Mouse (Mus musculus) MEL (cell line): ENCODE data around the gene Pcgf3. TPM values are rescaled to one million over a fixed set of nuclear protein-coding genes. Genes with fewer than 3 reads are reported as not detected.
A peak's percentile ranks its signal among the peaks of the same experiment; 100 is the strongest.

Experiments
- DNase-seq: peaks from one replicate; pipeline ENCODE4 v3.0.0; 2011; ENCODE audit warnings: low read depth, low spot score
- H3K27ac ChIP-seq: 2 replicates; pipeline ENCODE4 v1.5.1; 2012; ENCODE audit warnings: low read depth, mild to moderate bottlenecking, control low read depth, low read length, moderate library complexity; ENCODE audit not compliant: control insufficient read depth
- H3K27me3 ChIP-seq, 2 experiments: fragments of 150-350 bp in 1 of 2; sonication (generic) in 1 of 2; 2 replicates each; pipeline ENCODE4 v1.6.1; 2012; ENCODE audit warnings: low read length in 2 of 2, mild to moderate bottlenecking in 2 of 2, improper control_type of control experiment in 1 of 2, moderate library complexity in 1 of 2; ENCODE audit not compliant: insufficient read depth in 2 of 2, control insufficient read depth in 1 of 2
- H3K36me3 ChIP-seq, 2 experiments: 2 replicates each; pipeline ENCODE4 v1.6.1; 2012 to 2014; ENCODE audit warnings: low read length in 2 of 2, improper control_type of control experiment in 1 of 2, inconsistent platforms in 1 of 2, mild to moderate bottlenecking in 1 of 2; ENCODE audit not compliant: insufficient read depth in 2 of 2, control insufficient read depth in 1 of 2
- H3K4me1 ChIP-seq, 2 experiments: fragments of 150-350 bp in 1 of 2; sonication (generic) in 1 of 2; 2 replicates each; pipeline ENCODE4 v1.6.1; 2012; ENCODE audit warnings: low read length in 2 of 2, improper control_type of control experiment in 1 of 2, mild to moderate bottlenecking in 1 of 2; ENCODE audit not compliant: insufficient read depth in 2 of 2, control insufficient read depth in 1 of 2
- H3K4me3 ChIP-seq, 2 experiments: fragments of 150-350 bp in 1 of 2; sonication (generic) in 1 of 2; 2 replicates each; pipeline ENCODE4 v1.5.1; 2012; ENCODE audit warnings: low read depth in 2 of 2, low read length in 2 of 2, mild to moderate bottlenecking in 2 of 2, moderate library complexity in 2 of 2, control low read depth in 1 of 2, improper control_type of control experiment in 1 of 2; ENCODE audit not compliant: control insufficient read depth in 1 of 2, insufficient read depth in 1 of 2
- H3K79me2 ChIP-seq: 2 replicates; pipeline ENCODE4 v1.6.1; 2012; ENCODE audit warnings: mild to moderate bottlenecking, low read length, moderate library complexity; ENCODE audit not compliant: control insufficient read depth, poor library complexity, insufficient read depth
- H3K9ac ChIP-seq: 2 replicates; pipeline ENCODE4 v1.6.1; 2012; ENCODE audit warnings: low read depth, mild to moderate bottlenecking, control low read depth, low read length, moderate library complexity; ENCODE audit not compliant: control insufficient read depth, poor library complexity, severe bottlenecking
- H3K9me3 ChIP-seq: fragments of 150-350 bp; sonication (generic); replicated peaks from 2 replicates; pipeline ENCODE4 v1.6.1; 2012; ENCODE audit warnings: mild to moderate bottlenecking, low read length, improper control_type of control experiment, moderate library complexity; ENCODE audit not compliant: insufficient read depth
- BHLHE40 ChIP-seq: IDR thresholded peaks from 2 replicates; pipeline ENCODE4 v1.6.1; 2012; ENCODE audit warnings: low read depth, mild to moderate bottlenecking, inconsistent platforms, low read length, improper control_type of control experiment, borderline replicate concordance
- CHD1 ChIP-seq: IDR thresholded peaks from 2 replicates; pipeline ENCODE4 v1.6.1; 2012; ENCODE audit warnings: low read depth, mild to moderate bottlenecking, inconsistent platforms, low read length, improper control_type of control experiment
- CHD2 ChIP-seq: IDR thresholded peaks from 2 replicates; pipeline ENCODE4 v1.6.1; 2011; ENCODE audit warnings: low read length, improper control_type of control experiment
- CTCF ChIP-seq, 3 experiments: IDR thresholded peaks in 2 of 3; conservative IDR thresholded peaks in 1 of 3; 2 replicates each; pipeline ENCODE4 v1.5.1; 2011 to 2012; ENCODE audit warnings: low read length in 3 of 3, low read depth in 2 of 3, mild to moderate bottlenecking in 2 of 3, improper control_type of control experiment in 1 of 3, inconsistent platforms in 1 of 3, mixed read lengths in 1 of 3, moderate library complexity in 1 of 3; ENCODE audit not compliant: control insufficient read depth in 1 of 3, insufficient read depth in 1 of 3, poor library complexity in 1 of 3, severe bottlenecking in 1 of 3
- E2F4 ChIP-seq: IDR thresholded peaks from 2 replicates; pipeline ENCODE4 v1.6.1; 2011; ENCODE audit warnings: low read depth, low read length, improper control_type of control experiment, borderline replicate concordance
- ELF1 ChIP-seq: IDR thresholded peaks from 2 replicates; pipeline ENCODE4 v1.6.1; 2014; ENCODE audit warnings: low read depth, mild to moderate bottlenecking, inconsistent platforms, low read length, improper control_type of control experiment, moderate library complexity
- EP300 ChIP-seq, 2 experiments: IDR thresholded peaks; 2 replicates each; pipeline ENCODE4 v1.6.1; 2011; ENCODE audit warnings: improper control_type of control experiment in 2 of 2, low read length in 2 of 2, low read depth in 1 of 2, mild to moderate bottlenecking in 1 of 2
- GABPA ChIP-seq: IDR thresholded peaks from 2 replicates; pipeline ENCODE4 v1.6.1; 2012; ENCODE audit warnings: low read depth, mild to moderate bottlenecking, inconsistent platforms, low read length, improper control_type of control experiment, moderate library complexity
- GATA1 ChIP-seq: IDR thresholded peaks from 2 replicates; pipeline ENCODE4 v1.6.1; 2011; ENCODE audit warnings: low read depth, low read length, improper control_type of control experiment
- HCFC1 ChIP-seq: IDR thresholded peaks from 2 replicates; pipeline ENCODE4 v1.6.1; 2012; ENCODE audit warnings: low read depth, mild to moderate bottlenecking, inconsistent platforms, low read length, improper control_type of control experiment, moderate library complexity
- JUND ChIP-seq: IDR thresholded peaks from 2 replicates; pipeline ENCODE4 v1.6.1; 2011; ENCODE audit warnings: low read depth, mild to moderate bottlenecking, improper control_type of control experiment, low read length
- MAFK ChIP-seq: IDR thresholded peaks from 2 replicates; pipeline ENCODE4 v1.6.1; 2011; ENCODE audit warnings: low read depth, mild to moderate bottlenecking, low read length, improper control_type of control experiment, borderline replicate concordance
- MAX ChIP-seq: IDR thresholded peaks from 2 replicates; pipeline ENCODE4 v1.6.1; 2011; ENCODE audit warnings: low read length, improper control_type of control experiment
- MAZ ChIP-seq: IDR thresholded peaks from 2 replicates; pipeline ENCODE4 v1.6.1; 2012; ENCODE audit warnings: low read depth, mild to moderate bottlenecking, inconsistent platforms, low read length, improper control_type of control experiment
- MXI1 ChIP-seq: IDR thresholded peaks from 2 replicates; pipeline ENCODE4 v1.6.1; 2011; ENCODE audit warnings: mild to moderate bottlenecking, low read depth, low read length, improper control_type of control experiment
- MYB ChIP-seq: IDR thresholded peaks from 2 replicates; pipeline ENCODE4 v1.6.1; 2011; ENCODE audit warnings: mild to moderate bottlenecking, low read depth, low read length, improper control_type of control experiment
- MYC ChIP-seq: IDR thresholded peaks from 2 replicates; pipeline ENCODE4 v1.6.1; 2011; ENCODE audit warnings: low read depth, mild to moderate bottlenecking, low read length, improper control_type of control experiment, moderate library complexity
- NELFE ChIP-seq: IDR thresholded peaks from 2 replicates; pipeline ENCODE4 v1.6.1; 2011; ENCODE audit warnings: low read depth, low read length, improper control_type of control experiment
- NRF1 ChIP-seq: IDR thresholded peaks from 2 replicates; pipeline ENCODE4 v1.6.1; 2014; ENCODE audit warnings: low read depth, mild to moderate bottlenecking, inconsistent platforms, low read length, improper control_type of control experiment, moderate library complexity; ENCODE audit not compliant: poor library complexity, insufficient read depth, severe bottlenecking
- POLR2A ChIP-seq, 2 experiments: IDR thresholded peaks; 2 replicates each; pipeline ENCODE4 v1.6.1; 2011 to 2012; ENCODE audit warnings: low read length in 2 of 2, mild to moderate bottlenecking in 2 of 2, control low read depth in 1 of 2, improper control_type of control experiment in 1 of 2, low read depth in 1 of 2, moderate library complexity in 1 of 2; ENCODE audit not compliant: control insufficient read depth in 1 of 2, insufficient read depth in 1 of 2, poor library complexity in 1 of 2
- POLR2AphosphoS2 ChIP-seq: IDR thresholded peaks from 2 replicates; pipeline ENCODE4 v1.6.1; 2011; ENCODE audit warnings: low read length, improper control_type of control experiment
- POLR2AphosphoS5 ChIP-seq: IDR thresholded peaks from 2 replicates; pipeline ENCODE4 v1.6.1; 2012; ENCODE audit warnings: low read depth, borderline replicate concordance, mild to moderate bottlenecking, inconsistent platforms, low read length, moderate library complexity, mixed read lengths
- RCOR1 ChIP-seq: IDR thresholded peaks from 2 replicates; pipeline ENCODE4 v1.6.1; 2012; ENCODE audit warnings: low read depth, mild to moderate bottlenecking, inconsistent platforms, low read length, improper control_type of control experiment
- SIN3A ChIP-seq: IDR thresholded peaks from 2 replicates; pipeline ENCODE4 v1.6.1; 2012; ENCODE audit warnings: low read length, improper control_type of control experiment, inconsistent platforms
- SMC3 ChIP-seq: IDR thresholded peaks from 2 replicates; pipeline ENCODE4 v1.6.1; 2011; ENCODE audit warnings: low read depth, low read length, improper control_type of control experiment
- TAL1 ChIP-seq: IDR thresholded peaks from 2 replicates; pipeline ENCODE4 v1.6.1; 2012; ENCODE audit warnings: mild to moderate bottlenecking, inconsistent platforms, low read length, moderate library complexity, mixed read lengths
- TBP ChIP-seq: IDR thresholded peaks from 2 replicates; pipeline ENCODE4 v1.8.0; 2011; ENCODE audit warnings: low read depth, low read length, improper control_type of control experiment
- TCF12 ChIP-seq: IDR thresholded peaks from 2 replicates; pipeline ENCODE4 v1.6.1; 2014; ENCODE audit warnings: low read depth, mild to moderate bottlenecking, inconsistent platforms, low read length, improper control_type of control experiment, moderate library complexity
- UBTF ChIP-seq: IDR thresholded peaks from 2 replicates; pipeline ENCODE4 v1.6.1; 2012; ENCODE audit warnings: low read depth, mild to moderate bottlenecking, inconsistent platforms, low read length, improper control_type of control experiment, moderate library complexity, borderline replicate concordance; ENCODE audit not compliant: insufficient read depth
- USF1 ChIP-seq: IDR thresholded peaks from 2 replicates; pipeline ENCODE4 v1.6.1; 2014; ENCODE audit warnings: low read depth, mild to moderate bottlenecking, inconsistent platforms, low read length, improper control_type of control experiment, moderate library complexity
- USF2 ChIP-seq, 2 experiments: IDR thresholded peaks; 2 replicates each; pipeline ENCODE4 v1.6.1; 2011 to 2012; ENCODE audit warnings: improper control_type of control experiment in 2 of 2, low read length in 2 of 2, borderline replicate concordance in 1 of 2, inconsistent platforms in 1 of 2, low read depth in 1 of 2, mild to moderate bottlenecking in 1 of 2; ENCODE audit not compliant: insufficient read depth in 1 of 2
- ZC3H11A ChIP-seq: IDR thresholded peaks from 2 replicates; pipeline ENCODE4 v1.6.1; 2012; ENCODE audit warnings: low read depth, mild to moderate bottlenecking, inconsistent platforms, low read length, improper control_type of control experiment
- ZKSCAN1 ChIP-seq: IDR thresholded peaks from 2 replicates; pipeline ENCODE4 v1.6.1; 2012; ENCODE audit warnings: low read depth, mild to moderate bottlenecking, inconsistent platforms, low read length, improper control_type of control experiment, moderate library complexity
- ZMIZ1 ChIP-seq: IDR thresholded peaks from 2 replicates; pipeline ENCODE4 v1.6.1; 2012; ENCODE audit warnings: low read depth, mild to moderate bottlenecking, inconsistent platforms, low read length, improper control_type of control experiment, moderate library complexity
- ZNF384 ChIP-seq: IDR thresholded peaks from 2 replicates; pipeline ENCODE4 v1.6.1; 2012; ENCODE audit warnings: low read depth, mild to moderate bottlenecking, inconsistent platforms, low read length, improper control_type of control experiment
- polyA plus RNA-seq, 2 experiments: library from polyadenylated mRNA; stranded (reverse) in 1 of 2; unstranded in 1 of 2; fragments of >175 nt in 1 of 2; fragments of >200 nt in 1 of 2; gene quantifications; 2 replicates each; pipeline versions ENCODE4 v1.2.1 to v1.2.4; 2012; ENCODE audit warnings: low replicate concordance in 2 of 2, low read depth in 1 of 2; ENCODE audit not compliant: insufficient read length in 2 of 2, insufficient read depth in 1 of 2, missing spikeins in 1 of 2
- total RNA-seq: library from RNA; depleted of rRNA; stranded (reverse); fragments of 300-350 nt; gene quantifications from 2 replicates; pipeline ENCODE4 v1.2.3, GENCODE M21; 2012; rRNA removed

Pcgf3 gene
- total RNA-seq (7.3 and 7.4 TPM in 2 replicates), polyA plus RNA-seq (10 to 100 TPM in 1 of 2 experiments, not detected in 1; 26.4 TPM)

GRCm38 (mm10) chr5:108461082-108462065 is at the start of gene Pcgf3:
Gene Pcgf3 (plus strand): TSS chr5:108461232.
- H3K36me3 ChIP-seq = peaks cover 0 to 41% of the 10 kb centered on the region in 2 experiments; a peak in 2 of 4 replicates
- peak; percentile 96 for DNase-seq
- H3K9me3 ChIP-seq = no peaks in the 10 kb centered on the region
- peak within 1 kb of the TSS; percentile 98 to 99 for H3K4me3 ChIP-seq
- H3K9ac ChIP-seq = peak within 1 kb of the TSS; percentile 99
- H3K27ac ChIP-seq = peak within 1 kb of the TSS; percentile 34; the same call in 1 of the 2 replicates
- H3K79me2 ChIP-seq = peaks cover 37% of the 10 kb centered on the region
- no peaks in the 10 kb centered on the region for H3K27me3 ChIP-seq
- peaks cover 26 to 39% of the 10 kb centered on the region in 2 experiments for H3K4me1 ChIP-seq
- no peak for TF ChIP-seq MYB
- TF ChIP-seq E2F4 = no peak
- no peak for TF ChIP-seq ZNF384
- peak; percentile 98 for TF ChIP-seq NRF1
- TF ChIP-seq MAFK = no peak
- TF ChIP-seq ZMIZ1 = no peak
- no peak for TF ChIP-seq TAL1
- TF ChIP-seq UBTF = no peak
- no peak for TF ChIP-seq GATA1
- TF ChIP-seq POLR2A (IDR thresholded peaks at IDR 0.05; ENCODE audit: control insufficient read depth in 1 of 2, insufficient read depth in 1 of 2, low read depth in 1 of 2, low read length in 2 of 2, poor library complexity in 1 of 2) = peak; percentile 72 to 73; a peak in 2 of 4 replicates
- no peak for TF ChIP-seq USF1
- no peak for TF ChIP-seq ZC3H11A
- TF ChIP-seq HCFC1 = peak; percentile 53
- TF ChIP-seq MAZ = 0 out of 2 replicates have a peak, but pooled peaks have one; percentile 29
- peak; percentile 67 for TF ChIP-seq ELF1
- no peak for TF ChIP-seq TCF12
- TF ChIP-seq MYC = no peak
- no peak for TF ChIP-seq POLR2AphosphoS5
- no peak for TF ChIP-seq RCOR1
- no peak for TF ChIP-seq TBP
- no peak; the same call in 1 of the 2 replicates for TF ChIP-seq MAX
- peak; percentile 67 for TF ChIP-seq NELFE
- TF ChIP-seq CTCF (IDR thresholded peaks at IDR 0.05 in 2 of 3, conservative IDR thresholded peaks at IDR 0.05 in 1 of 3; ENCODE audit: control insufficient read depth in 1 of 3, insufficient read depth in 1 of 3, low read depth in 2 of 3, low read length in 3 of 3, poor library complexity in 1 of 3, severe bottlenecking in 1 of 3) = no peak
- TF ChIP-seq CHD1 = no peak; the same call in 1 of the 2 replicates
- TF ChIP-seq ZKSCAN1 = no peak
- TF ChIP-seq POLR2AphosphoS2 = peak; percentile 39; the same call in 1 of the 2 replicates
- no peak for TF ChIP-seq EP300 (IDR thresholded peaks at IDR 0.05; ENCODE audit: low read depth in 1 of 2, low read length in 2 of 2)
- TF ChIP-seq BHLHE40 = no peak
- peak; percentile 32; the same call in 1 of the 2 replicates for TF ChIP-seq MXI1
- TF ChIP-seq SMC3 = no peak
- no peak for TF ChIP-seq GABPA
- TF ChIP-seq JUND = no peak
- no peak for TF ChIP-seq USF2 (IDR thresholded peaks at IDR 0.05; ENCODE audit: borderline replicate concordance in 1 of 2, insufficient read depth in 1 of 2, low read depth in 1 of 2, low read length in 2 of 2)
- peak; percentile 31; the same call in 1 of the 2 replicates for TF ChIP-seq SIN3A
- TF ChIP-seq CHD2 = no peak
